ENCODE assay signal across 8 mouse cellular contexts in the genomic region with DNA sequence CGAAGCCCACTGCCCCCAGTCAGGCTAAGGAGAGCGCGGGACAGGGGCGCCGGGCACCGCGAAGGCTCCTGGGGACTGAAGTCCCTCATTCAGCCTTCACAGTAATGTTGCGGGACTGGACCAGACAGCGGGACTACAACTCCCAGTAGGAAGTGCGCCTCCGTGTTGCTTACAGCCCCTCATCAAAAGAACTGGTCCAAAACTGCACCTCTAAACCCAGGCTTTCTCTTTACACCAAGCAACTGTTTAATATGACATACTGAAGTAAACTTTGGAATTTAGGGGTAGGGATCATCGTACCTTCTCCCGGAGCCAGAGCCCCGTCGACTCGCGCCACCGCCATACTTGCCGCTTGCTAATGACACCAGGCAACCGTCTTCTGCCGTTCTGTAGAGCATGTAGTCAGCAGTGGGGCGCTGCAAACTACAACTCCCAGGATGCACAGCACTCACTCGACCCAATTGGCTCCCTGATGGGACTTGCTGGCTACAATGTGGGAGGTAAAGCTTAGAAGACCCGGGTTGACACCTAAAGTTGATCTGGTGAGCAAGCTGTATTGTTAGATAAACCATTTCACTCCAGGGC. TPM values are rescaled to one million over a fixed set of nuclear protein-coding genes. Genes with fewer than 3 reads are reported as not detected.
A peak's percentile ranks its signal among the peaks of the same experiment; 100 is the strongest.
DNase-seq lines count a peak whose midpoint lies in the region; ATAC-seq lines count a peak whose summit lies in the region.

A gene (minus strand): TSS at position 403 of the 585 bp plus-strand sequence.

- no peaks in the 10 kb centered on the region for H3K36me3 ChIP-seq in hindbrain, embryonic 15.5 days

- WGBS in hindbrain, embryonic 15.5 days, result 0% methylated on average over 24 of the region's 24 CpGs

- H3K4me2 ChIP-seq in hindbrain, embryonic 15.5 days, result peak within 1 kb of the TSS; percentile 66

- H3K4me1 ChIP-seq in hindbrain, embryonic 15.5 days (replicated peaks), result peaks cover 7% of the 10 kb centered on the region; the same call in 1 of the 2 replicates

- peak within 1 kb of the TSS; percentile 51 for H3K9ac ChIP-seq in hindbrain, embryonic 15.5 days

- H3K27me3 ChIP-seq in hindbrain, embryonic 15.5 days, result no peaks in the 10 kb centered on the region

- DNase-seq in R1 (ENCODE audit: low read depth, low spot score), result peak; percentile 97
- peak; percentile 91 to 93 for DNase-seq in cerebellum, postnatal 25 days
- DNase-seq in frontal cortex, postnatal 25 days (ENCODE audit: low spot score in 2 of 2), result peak; percentile 81 to 86
- DNase-seq in left cerebral cortex, adult 11 months (ENCODE audit: low spot score), result peak; percentile 92
- DNase-seq in lung, postnatal 4 days, result peak; percentile 91
- DNase-seq in retina, postnatal 7 days (ENCODE audit: low read depth, low spot score), result peak; percentile 77
- peak; percentile 69 for DNase-seq in urinary bladder, adult 2 months (ENCODE audit: low spot score)

- H3K9me3 ChIP-seq in hindbrain, embryonic 15.5 days, result no peaks in the 10 kb centered on the region

- ATAC-seq in hindbrain, embryonic 15.5 days (ENCODE audit: low FRiP score, low read depth), result peak; percentile 99

- peak within 1 kb of the TSS; percentile 59 for H3K4me3 ChIP-seq in hindbrain, embryonic 15.5 days

- peak within 1 kb of the TSS; percentile 82 for H3K27ac ChIP-seq in hindbrain, embryonic 15.5 days (replicated peaks)

RNA-seq across cellular contexts. Expression of the gene that starts here (rescaled TPM):
- polyA plus RNA-seq in hindbrain, embryonic 15.5 days (2015; fragmentation: Nextera tagmentation; extraction: Ambion mirVana), result 11.7 and 12.2 TPM in 2 replicates
- 3.0 and 3.7 TPM in 2 replicates for polyA plus RNA-seq in urinary bladder, adult 2 months (2012; rRNA removed)

Comparison
In these comparisons a context has a peak if more than half of its experiments do, and no peak if none do; other contexts are left out.
1. Peak in every context shown above with its lines: DNase-seq, ATAC-seq, H3K4me3 ChIP-seq and H3K27ac ChIP-seq.